Mouse (Mus musculus): ENCODE measurements at regions not wholly inside any gene's neighbourhood (a gene's known extent, or its start where the extent isn't known, plus 50 kb on each side); places are given as distances from the start of the nearest gene placed in this dataset.

- dilution Hi-C loops (cut with MboI; ENCODE audit: extremely low pct_ligation_motif_present, extremely low pct_unique_long_range_greater_than_20kb, low sequenced_read_pairs), result no loop called here
These were observed 132.2 kb upstream of the Jun start for GRCm38 (mm10) chr4:95184180-95184579.

GRCm38 (mm10) chr4:95185113-95185915, 133.3 kb upstream of the Jun start:
- H3K36me3 ChIP-seq (replicated peaks in 1 of 2; ENCODE audit: control insufficient read depth in 1 of 2, insufficient read depth in 1 of 2, low read length in 1 of 2), result no peaks in the 10 kb centered on the region
- no peaks in the 10 kb centered on the region for H3K27me3 ChIP-seq (replicated peaks)
- no peaks in the 10 kb centered on the region for H3K79me2 ChIP-seq (replicated peaks; ENCODE audit: control insufficient read depth, extremely low read depth, insufficient read depth, poor library complexity, severe bottlenecking)
- TF ChIP-seq POLR2A (IDR thresholded peaks at IDR 0.05; ENCODE audit: low read depth, low read length) (no peak), EP300 (IDR thresholded peaks at IDR 0.05; ENCODE audit: low read length) (no peak), KAT2A (IDR thresholded peaks at IDR 0.05; ENCODE audit: insufficient replicate concordance, low read length) (no peak), CHD1 (IDR thresholded peaks at IDR 0.05; ENCODE audit: low read depth, low read length) (no peak), ETS1 (conservative IDR thresholded peaks at IDR 0.05; ENCODE audit: low read depth, low read length) (no peak), JUND (conservative IDR thresholded peaks at IDR 0.05; ENCODE audit: low read depth, low read length) (no peak), TCF12 (IDR thresholded peaks at IDR 0.05; ENCODE audit: low read depth, low read length) (no peak), RCOR1 (conservative IDR thresholded peaks at IDR 0.05; ENCODE audit: low read depth, low read length) (no peak), TBP (conservative IDR thresholded peaks at IDR 0.05; ENCODE audit: low read depth, low read length) (no peak), MEF2A (IDR thresholded peaks at IDR 0.05; ENCODE audit: borderline replicate concordance, low read depth, low read length) (no peak), USF2 (conservative IDR thresholded peaks at IDR 0.05; ENCODE audit: low read depth, low read length) (no peak), ZKSCAN1 (IDR thresholded peaks at IDR 0.05; ENCODE audit: borderline replicate concordance, low read depth, low read length) (no peak), USF1 (IDR thresholded peaks at IDR 0.05; ENCODE audit: low read depth, low read length) (no peak), MAFK (IDR thresholded peaks at IDR 0.05; ENCODE audit: insufficient replicate concordance, low read length) (no peak), UBTF (IDR thresholded peaks at IDR 0.05; ENCODE audit: low read depth, low read length) (no peak), E2F4 (IDR thresholded peaks at IDR 0.05; ENCODE audit: insufficient replicate concordance, low read depth, low read length) (no peak), NELFE (IDR thresholded peaks at IDR 0.05; ENCODE audit: low read depth, low read length) (no peak), POLR2AphosphoS2 (IDR thresholded peaks at IDR 0.05; ENCODE audit: low read depth, low read length) (no peak)
- no peak overlapping the region for H3K4me2 ChIP-seq (ENCODE audit: insufficient read depth, low read depth, poor library complexity, severe bottlenecking)
- dilution Hi-C loops (cut with MboI; ENCODE audit: extremely low pct_ligation_motif_present, extremely low pct_unique_long_range_greater_than_20kb, low sequenced_read_pairs), result no loop called here
- peaks cover 3 to 11% of the 10 kb centered on the region in 2 experiments for H3K4me1 ChIP-seq (ENCODE audit: control insufficient read depth in 1 of 2, insufficient read depth in 2 of 2)
- no peak for DNase-seq (ENCODE audit: extremely low read depth)
- H3K9ac ChIP-seq (ENCODE audit: insufficient read depth, low read depth), result no peak overlapping the region
- H3K27ac ChIP-seq (ENCODE audit: insufficient read depth, low read depth), result no peak overlapping the region
- H3K4me3 ChIP-seq (replicated peaks in 1 of 3; ENCODE audit: low read depth in 2 of 3, low read length in 2 of 3, poor library complexity in 1 of 3), result no peak overlapping the region
- no peaks in the 10 kb centered on the region for H3K9me3 ChIP-seq (replicated peaks; ENCODE audit: low read length)
- in situ Hi-C loops (cut with MboI; ENCODE audit: low pct_ligation_motif_present, low pct_unique_long_range_greater_than_20kb, low sequenced_read_pairs), result no loop called here

More at GRCm38 (mm10) chr4:95184180-95184579, 132.2 kb upstream of the Jun start:
- no peaks in the 10 kb centered on the region for H3K9me3 ChIP-seq (replicated peaks; ENCODE audit: low read length)
- DNase-seq (ENCODE audit: extremely low read depth), result no peak
- H3K27me3 ChIP-seq (replicated peaks), result no peaks in the 10 kb centered on the region
- H3K79me2 ChIP-seq (replicated peaks; ENCODE audit: control insufficient read depth, extremely low read depth, insufficient read depth, poor library complexity, severe bottlenecking), result no peaks in the 10 kb centered on the region
- no peak overlapping the region for H3K9ac ChIP-seq (ENCODE audit: insufficient read depth, low read depth)
- H3K36me3 ChIP-seq (replicated peaks in 1 of 2; ENCODE audit: control insufficient read depth in 1 of 2, insufficient read depth in 1 of 2, low read length in 1 of 2), result no peaks in the 10 kb centered on the region
- TF ChIP-seq EP300 (IDR thresholded peaks at IDR 0.05; ENCODE audit: low read length), result no peak
- TF ChIP-seq UBTF (IDR thresholded peaks at IDR 0.05; ENCODE audit: low read depth, low read length), result no peak
- no peak for TF ChIP-seq JUND (conservative IDR thresholded peaks at IDR 0.05; ENCODE audit: low read depth, low read length)
- no peak for TF ChIP-seq MAX (IDR thresholded peaks at IDR 0.05; ENCODE audit: low read length)
- TF ChIP-seq PAX5 (IDR thresholded peaks at IDR 0.05; ENCODE audit: low read length), result no peak
- no peak for TF ChIP-seq MAZ (IDR thresholded peaks at IDR 0.05; ENCODE audit: low read depth, low read length)
- no peak for TF ChIP-seq RCOR1 (conservative IDR thresholded peaks at IDR 0.05; ENCODE audit: low read depth, low read length)
- no peak for TF ChIP-seq ZMIZ1 (IDR thresholded peaks at IDR 0.05; ENCODE audit: low read depth, low read length)
- TF ChIP-seq ZNF384 (IDR thresholded peaks at IDR 0.05; ENCODE audit: low read depth, low read length), result no peak
- TF ChIP-seq ZC3H11A (IDR thresholded peaks at IDR 0.05; ENCODE audit: low read depth, low read length), result no peak
- no peak for TF ChIP-seq POLR2AphosphoS2 (IDR thresholded peaks at IDR 0.05; ENCODE audit: low read depth, low read length)
- TF ChIP-seq GABPA (IDR thresholded peaks at IDR 0.05; ENCODE audit: insufficient replicate concordance, low read depth, low read length), result no peak
- TF ChIP-seq CHD1 (IDR thresholded peaks at IDR 0.05; ENCODE audit: low read depth, low read length), result no peak
- TF ChIP-seq POLR2A (IDR thresholded peaks at IDR 0.05; ENCODE audit: low read depth, low read length), result no peak
- no peak for TF ChIP-seq BHLHE40 (IDR thresholded peaks at IDR 0.05; ENCODE audit: low read depth, low read length)
- no peak for TF ChIP-seq E2F4 (IDR thresholded peaks at IDR 0.05; ENCODE audit: insufficient replicate concordance, low read depth, low read length)
- no peak for TF ChIP-seq SMC3 (IDR thresholded peaks at IDR 0.05; ENCODE audit: low read depth, low read length)
- TF ChIP-seq JUN (IDR thresholded peaks at IDR 0.05; ENCODE audit: insufficient read depth, low read depth, low read length), result no peak
- no peak for TF ChIP-seq USF2 (conservative IDR thresholded peaks at IDR 0.05; ENCODE audit: low read depth, low read length)
- no peak for TF ChIP-seq HCFC1 (IDR thresholded peaks at IDR 0.05; ENCODE audit: low read depth, low read length)
- in situ Hi-C loops (cut with MboI; ENCODE audit: low pct_ligation_motif_present, low pct_unique_long_range_greater_than_20kb, low sequenced_read_pairs), result no loop called here
- H3K4me1 ChIP-seq (ENCODE audit: control insufficient read depth in 1 of 2, insufficient read depth in 2 of 2), result peaks cover 3 to 11% of the 10 kb centered on the region in 2 experiments
- no peak overlapping the region for H3K27ac ChIP-seq (ENCODE audit: insufficient read depth, low read depth)
- no peak overlapping the region for H3K4me3 ChIP-seq (replicated peaks in 1 of 3; ENCODE audit: low read depth in 2 of 3, low read length in 2 of 3, poor library complexity in 1 of 3)
- H3K4me2 ChIP-seq (ENCODE audit: insufficient read depth, low read depth, poor library complexity, severe bottlenecking), result no peak overlapping the region
